ENCODE assay signal across 23 mouse cellular contexts in genomic region chr13:107329348-107329747, GRCm38 (mm10).
"Had no signal": no experiment of that assay in that cellular context is flagged by ENCODE, and none has a peak within 500 bp of the region (broad histone marks: within the 10 kb centered on the region; RNA-seq: fewer than 3 reads in every experiment).

No protein-coding gene starts in this region.

- DNase-seq: gastrocnemius, postnatal 14 days; gastrocnemius, postnatal 36 days; heart, adult 11 months; heart, adult 2 months; heart, postnatal 10 days; heart, postnatal 4 days; kidney, adult 18-20 months; kidney, adult 8-10 months; kidney, postnatal 10 days; kidney, postnatal 25 days; kidney, postnatal 4 days; liver; liver, embryonic 13.5 days had no signal

- H3K4me1 ChIP-seq: heart, embryonic 12.5 days; hindbrain, embryonic 10.5 days; hindbrain, embryonic 12.5 days; intestine, embryonic 15.5 days; limb, embryonic 10.5 days; limb, embryonic 12.5 days; liver, embryonic 13.5 days; liver, embryonic 15.5 days had no signal

- H3K4me3 ChIP-seq: heart, adult 2 months; heart, embryonic 10.5 days; heart, embryonic 12.5 days; hindbrain, embryonic 10.5 days; hindbrain, embryonic 12.5 days; intestine, embryonic 15.5 days; layer of hippocampus, adult 2 months; limb, embryonic 10.5 days; limb, embryonic 12.5 days; liver, embryonic 13.5 days; liver, embryonic 15.5 days had no signal

- H3K27ac ChIP-seq: heart, adult 2 months; heart, embryonic 10.5 days; hindbrain, embryonic 10.5 days; hindbrain, embryonic 12.5 days; hindbrain, embryonic 14.5 days; intestine, embryonic 15.5 days; layer of hippocampus, adult 2 months; limb, embryonic 10.5 days; limb, embryonic 12.5 days; liver, embryonic 13.5 days; liver, embryonic 15.5 days had no signal
